Mouse (Mus musculus) left cerebral cortex, adult 2 months (tissue): ENCODE measurements around the gene Atp8b5. TPM values are rescaled to one million over a fixed set of nuclear protein-coding genes. Genes with fewer than 3 reads are reported as not detected.
A peak's percentile ranks its signal among the peaks of the same experiment; 100 is the strongest.

Experiments used
- DNase-seq, 2 experiments: peaks; one replicate each; pipeline ENCODE4 v3.0.0; 2021 to 2022; ENCODE audit warnings: low spot score in 2 of 2, mixed read lengths in 1 of 2; ENCODE audit errors: extremely low spot score in 1 of 2
- H3K27ac ChIP-seq: fragments of 200-600 bp; 2 replicates; pipeline ENCODE4 v1.8.1; 2022
- H3K4me3 ChIP-seq: fragments of 200-600 bp; 2 replicates; pipeline ENCODE4 v1.8.1; 2022
- CTCF ChIP-seq: fragments of 200-600 bp; IDR thresholded peaks from 2 replicates; pipeline ENCODE4 v1.8.1; 2022; ENCODE audit warnings: antibody characterized with exemption, mild to moderate bottlenecking, moderate library complexity
- intact Hi-C: fragments of 180-260 bp; cut with DNase I; formaldehyde crosslinking; loops from one replicate; pipeline ENCODE4 v1.15.1; 2025
- total RNA-seq, 2 experiments: library from RNA; stranded (reverse); gene quantifications; 2 replicates each; pipeline ENCODE4 v1.2.3; 2021

The Atp8b5 gene
- total RNA-seq, 2 experiments from 2014 or later: 0.09 to 0.54 TPM

GRCm38 (mm10) chr4:43401486-43401885 is 134.5 kb downstream of the Atp8b5 start:
- Histone ChIP-seq H3K4me3 (no peak overlapping the region), H3K27ac (0 out of 2 replicates have a peak overlapping the region, but pooled peaks have one; percentile 1)
- no peak for TF ChIP-seq CTCF
- intact Hi-C loops: no loop called here
- DNase-seq: no peak

DNA sequence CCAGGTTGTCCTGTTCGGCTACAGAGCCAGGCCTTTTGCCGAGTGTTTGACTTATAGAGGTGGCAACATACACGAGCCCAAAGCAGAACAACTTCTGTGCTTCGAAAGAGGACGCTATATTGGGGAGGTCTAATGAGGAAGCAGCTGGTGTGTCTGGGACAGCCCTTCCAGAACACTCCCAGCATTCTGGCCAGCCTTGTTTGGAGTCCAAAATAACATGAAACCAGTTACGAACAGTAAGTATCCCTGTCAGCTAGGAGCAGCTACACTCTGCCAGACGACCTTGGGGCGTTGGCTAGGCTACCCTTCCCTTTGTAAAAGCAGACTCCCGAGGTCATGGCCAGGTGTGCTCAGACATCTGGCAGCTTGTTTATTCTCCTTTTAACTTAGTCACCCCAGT is 135.3 kb downstream of the Atp8b5 start:
- TF ChIP-seq CTCF: no peak
- no peak overlapping the region for H3K4me3 ChIP-seq
- no peak for DNase-seq
- intact Hi-C loops: no loop called here
- peak overlapping the region; percentile 0; the same call in 1 of the 2 replicates for H3K27ac ChIP-seq

DNA sequence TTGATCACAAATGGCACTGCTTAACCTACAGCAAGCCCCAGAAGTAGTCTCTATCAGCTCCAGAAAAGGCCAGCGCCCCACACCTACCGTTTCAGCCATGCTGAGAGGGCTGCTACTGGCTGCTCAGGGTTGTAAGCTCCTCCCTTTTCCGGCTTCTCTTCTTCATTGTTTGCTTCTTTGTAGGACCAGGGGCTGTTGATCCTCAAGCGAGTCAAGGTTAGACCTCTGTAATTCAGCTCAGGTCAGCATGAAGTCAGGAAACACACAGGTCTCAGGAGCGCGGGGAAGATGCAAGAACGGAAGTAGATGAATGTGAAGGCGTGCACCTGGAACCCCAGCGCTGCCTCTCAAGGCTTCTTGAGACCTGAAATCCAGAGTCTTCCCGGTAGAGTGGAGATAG is 137.7 kb downstream of the Atp8b5 start:
- intact Hi-C loops: loop anchor here (1.0 to 5.0 kb wide), 2 partner anchors 22 to 357 kb away; partner anchors contain the start of gene Fam214b
- Histone ChIP-seq H3K27ac (peak overlapping the region; percentile 91; the same call in 1 of the 2 replicates), H3K4me3 (no peak overlapping the region)
- TF ChIP-seq CTCF: no peak
- DNase-seq: no peak

DNA sequence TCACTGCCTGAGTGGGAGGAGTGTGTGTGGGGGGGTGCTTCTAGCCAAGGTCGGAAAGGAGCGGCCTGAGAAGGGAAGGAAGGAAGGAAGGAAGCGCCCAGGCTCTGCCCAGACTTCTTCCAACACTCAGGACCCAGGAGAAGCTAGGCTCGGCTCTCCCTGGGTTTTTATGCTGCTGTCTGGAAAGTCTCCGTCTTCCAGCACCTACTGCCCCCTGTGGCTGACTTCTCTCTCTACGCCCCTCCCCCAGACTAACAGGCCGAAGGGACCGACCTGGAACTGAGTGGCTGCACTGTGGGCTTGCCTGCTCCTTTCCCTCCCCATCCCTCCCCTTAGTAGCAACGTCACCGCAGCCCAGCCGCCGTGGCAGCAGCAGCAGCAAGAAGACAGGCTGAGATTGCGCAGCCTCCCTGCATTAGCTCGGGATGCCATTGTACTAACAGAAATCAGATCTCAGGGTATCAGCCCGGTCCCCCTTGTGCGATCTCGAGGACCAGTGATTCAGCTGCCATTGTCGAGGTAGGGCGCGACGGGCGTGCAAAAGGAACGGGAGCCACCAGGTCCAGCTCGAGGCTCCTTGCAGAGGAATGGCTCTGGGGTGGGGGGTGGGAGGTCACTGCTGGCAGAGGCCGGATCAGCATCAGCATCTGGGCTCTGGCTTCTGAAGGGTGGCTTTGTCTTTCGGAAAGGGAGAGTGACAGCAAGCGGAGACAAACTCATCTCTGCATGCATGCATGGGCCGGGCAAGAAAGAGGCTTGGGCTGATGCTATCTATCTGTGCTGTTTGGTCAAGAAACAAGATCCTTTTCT is 139.4 kb downstream of the Atp8b5 start:
- peak; percentile 65 to 75 for DNase-seq
- peak; percentile 54 for TF ChIP-seq CTCF
- peak overlapping the region; percentile 91 for H3K27ac ChIP-seq
- peak overlapping the region; percentile 57 for H3K4me3 ChIP-seq
- intact Hi-C loops: loop anchor here (5.0 kb wide), 1 partner anchor 359 kb away; the partner anchor contains the start of gene Fam214b

DNA sequence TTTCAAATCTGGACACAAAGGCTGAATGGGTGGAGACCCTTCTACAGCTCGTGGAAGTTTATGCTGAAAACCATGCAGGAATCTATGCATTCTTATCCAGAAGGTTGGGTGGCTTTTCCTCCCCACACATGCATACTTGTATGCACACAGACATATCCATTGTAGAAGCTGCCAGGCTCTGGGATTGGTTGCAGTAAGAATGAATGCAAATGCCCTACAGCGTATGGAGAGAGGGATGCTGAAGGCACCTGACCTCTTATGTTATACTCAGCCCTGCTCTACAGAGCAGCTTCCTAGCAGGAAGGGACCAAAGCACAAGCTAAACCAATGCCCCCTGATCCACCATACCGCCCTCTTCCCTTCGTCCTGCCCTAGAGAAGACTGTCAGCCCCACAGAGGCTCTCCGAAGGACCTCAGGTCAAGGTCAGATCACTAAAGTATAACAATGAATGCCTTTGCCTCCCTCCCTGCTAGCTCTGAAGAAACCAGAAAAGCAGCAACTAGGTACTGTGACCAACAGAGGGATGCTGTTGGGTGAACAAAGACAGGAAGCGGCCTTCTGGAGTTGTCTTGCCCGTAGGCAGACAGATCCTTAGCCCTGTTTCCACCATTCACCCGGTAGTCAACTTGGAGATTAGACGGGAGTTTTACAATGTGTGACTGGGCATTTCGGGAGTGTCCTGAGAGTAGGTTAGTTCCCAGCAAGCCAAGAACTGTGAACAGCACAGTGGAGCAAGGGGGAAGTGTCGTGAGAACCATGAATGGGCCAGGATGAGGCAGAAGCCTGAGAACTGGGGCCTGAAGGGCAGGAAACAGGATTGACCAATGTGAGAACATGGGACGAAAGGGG is 140.3 kb downstream of the Atp8b5 start:
- no peak for DNase-seq
- intact Hi-C loops: loop anchor here (5.0 kb wide), 1 partner anchor 360 kb away; the partner anchor contains the start of gene Fam214b
- no peak for TF ChIP-seq CTCF
- peak overlapping the region; percentile 57 for H3K4me3 ChIP-seq
- peak overlapping the region; percentile 91 for H3K27ac ChIP-seq

DNA sequence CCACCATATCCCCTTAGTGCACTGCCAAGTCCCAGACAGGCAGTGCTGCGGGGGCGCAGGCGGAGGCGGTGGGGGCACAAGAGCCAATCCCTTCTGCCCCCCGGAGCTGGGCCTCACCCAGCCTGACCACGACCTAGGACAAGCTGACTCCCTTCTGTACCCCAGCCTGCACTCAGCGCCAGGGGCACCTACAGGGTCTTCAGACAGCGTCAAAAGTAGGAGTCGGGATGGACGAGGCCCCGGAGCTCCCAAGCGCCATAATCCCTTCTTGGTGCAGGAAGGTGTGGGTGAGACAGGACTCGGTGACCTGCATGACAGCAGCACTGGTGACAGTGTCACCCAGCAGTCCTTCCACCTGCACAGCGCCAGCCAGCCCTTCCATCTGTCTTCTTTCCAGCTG is 147.8 kb downstream of the Atp8b5 start:
- intact Hi-C loops: no loop called here
- no peak for TF ChIP-seq CTCF

DNA sequence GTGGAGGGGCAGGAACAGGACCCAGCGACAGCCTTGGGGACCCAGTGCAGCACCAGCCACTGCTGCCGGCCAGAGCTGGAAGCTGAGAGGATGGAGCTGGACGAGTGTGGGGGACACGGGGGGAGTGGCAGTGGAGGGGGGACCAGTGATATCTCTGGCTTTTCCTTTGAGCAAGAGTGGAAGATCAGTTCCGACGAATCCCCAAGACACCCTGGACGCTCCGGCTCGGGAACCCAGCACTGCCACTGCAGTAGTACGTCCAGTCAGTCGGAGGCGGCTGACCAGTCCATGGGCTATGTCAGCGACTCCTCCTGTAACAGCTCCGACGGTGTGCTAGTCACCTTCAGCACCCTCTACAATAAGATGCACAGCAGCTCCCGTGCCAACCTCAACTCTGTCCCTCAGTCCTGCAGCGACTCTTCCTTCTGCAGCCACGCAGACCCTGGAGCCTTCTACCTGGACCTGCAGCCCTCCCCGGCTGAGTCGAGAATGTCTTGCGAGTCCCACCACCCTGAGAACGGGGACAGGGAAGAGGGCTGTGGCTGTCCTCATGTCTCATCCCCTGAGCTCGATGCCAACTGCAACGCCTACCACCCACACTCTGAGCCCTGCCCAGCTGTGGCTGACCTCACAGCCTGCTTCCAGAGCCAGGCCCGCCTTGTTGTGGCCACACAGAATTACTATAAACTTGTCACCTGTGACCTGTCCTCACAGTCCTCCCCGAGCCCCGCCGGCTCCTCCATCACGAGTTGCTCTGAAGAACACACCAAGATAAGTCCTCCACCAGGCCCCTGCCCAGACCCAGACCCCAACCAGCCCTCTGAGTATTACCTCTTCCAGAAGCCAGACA is 148.5 kb downstream of the Atp8b5 start:
- H3K4me3 ChIP-seq: no peak overlapping the region
- intact Hi-C loops: no loop called here

More for the DNA sequence above, 147.8 kb downstream of the Atp8b5 start:
- Histone ChIP-seq H3K27ac (no peak overlapping the region), H3K4me3 (no peak overlapping the region)
- no peak for DNase-seq

GRCm38 (mm10) chr4:43416071-43416490 is 149.1 kb downstream of the Atp8b5 start:
- intact Hi-C loops: no loop called here
- Histone ChIP-seq H3K27ac (no peak overlapping the region), H3K4me3 (no peak overlapping the region)
- no peak for TF ChIP-seq CTCF
- DNase-seq: no peak

More for the DNA sequence above, 148.5 kb downstream of the Atp8b5 start:
- no peak for DNase-seq
- H3K27ac ChIP-seq: no peak overlapping the region
- no peak for TF ChIP-seq CTCF

GRCm38 (mm10) chr4:43417269-43418062 is 150.5 kb downstream of the Atp8b5 start:
- Histone ChIP-seq H3K4me3 (no peak overlapping the region), H3K27ac (peak overlapping the region; percentile 53)
- TF ChIP-seq CTCF: no peak
- no peak for DNase-seq
- intact Hi-C loops: no loop called here

- DNase-seq: no peak
- Histone ChIP-seq H3K27ac (peak overlapping the region; percentile 47; the same call in 1 of the 2 replicates), H3K4me3 (no peak overlapping the region)
- intact Hi-C loops: no loop called here
- no peak for TF ChIP-seq CTCF
These were observed 151.5 kb downstream of the Atp8b5 start for GRCm38 (mm10) chr4:43418450-43418849.
